In the genomic region with DNA sequence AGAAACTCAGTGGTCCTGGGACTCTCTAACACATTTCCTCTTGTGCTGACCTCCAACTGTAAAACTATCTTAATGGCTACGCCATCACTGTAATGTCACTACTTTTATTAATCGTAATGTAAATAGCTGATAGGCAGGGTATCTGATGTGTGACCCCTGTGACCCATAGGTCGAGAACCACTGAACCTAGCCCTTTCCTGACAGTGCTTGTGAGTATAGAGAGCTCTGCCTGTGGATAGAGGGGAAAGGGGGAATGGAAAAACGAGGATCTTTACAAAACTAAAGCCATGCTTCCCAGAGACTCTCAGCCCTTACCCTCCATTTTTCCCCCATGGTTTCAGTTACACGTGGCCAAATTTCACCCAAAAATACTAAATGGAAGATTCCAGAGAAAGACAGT, we compare ENCODE assay signal across 29 mouse cellular contexts. TPM values are rescaled to one million over a fixed set of nuclear protein-coding genes. Genes with fewer than 3 reads are reported as not detected.
A peak's percentile ranks its signal among the peaks of the same experiment; 100 is the strongest.
DNase-seq lines count a peak whose midpoint lies in the region; ATAC-seq lines count a peak whose summit lies in the region.
"Had no signal": no experiment of that assay in that cellular context is flagged by ENCODE, and none has a peak within 500 bp of the region (broad histone marks: within the 10 kb centered on the region; RNA-seq: fewer than 3 reads in every experiment).

No protein-coding gene starts in this region.

- no peaks in the 10 kb centered on the region; the same call in none of the 2 replicates for H3K4me1 ChIP-seq in intestine, embryonic 14.5 days (replicated peaks; ENCODE audit: control insufficient read depth, insufficient read depth, low read length)
- peaks cover 5% of the 10 kb centered on the region for H3K4me1 ChIP-seq in intestine, embryonic 16.5 days (ENCODE audit: control insufficient read depth, insufficient read depth, low read length)
- H3K4me1 ChIP-seq in liver, embryonic 13.5 days (replicated peaks) = peaks cover 50% of the 10 kb centered on the region
- peaks cover 15% of the 10 kb centered on the region for H3K4me1 ChIP-seq in liver, embryonic 11.5 days (replicated peaks; ENCODE audit: control insufficient read depth, insufficient read depth, low read length)
- peaks cover 8% of the 10 kb centered on the region; the same call in 1 of the 2 replicates for H3K4me1 ChIP-seq in liver, embryonic 16.5 days (ENCODE audit: control insufficient read depth, low read depth, low read length)
- H3K4me1 ChIP-seq: embryonic facial prominence, embryonic 15.5 days; forebrain, embryonic 12.5 days; forebrain, embryonic 15.5 days had no signal

- H3K4me3 ChIP-seq in intestine, embryonic 14.5 days (ENCODE audit: low read depth, low read length) = no peak overlapping the region
- no peak overlapping the region for H3K4me3 ChIP-seq in intestine, embryonic 16.5 days (ENCODE audit: low read length)
- no peak overlapping the region for H3K4me3 ChIP-seq in liver, embryonic 13.5 days (replicated peaks)
- no peak overlapping the region for H3K4me3 ChIP-seq in liver, embryonic 11.5 days (ENCODE audit: low read depth, low read length)
- no peak overlapping the region for H3K4me3 ChIP-seq in liver, embryonic 16.5 days (ENCODE audit: low read depth, low read length)
- H3K4me3 ChIP-seq: embryonic facial prominence, embryonic 12.5 days; embryonic facial prominence, embryonic 15.5 days; forebrain, embryonic 12.5 days; forebrain, embryonic 15.5 days; heart, adult 2 months; heart, embryonic 10.5 days; heart, embryonic 13.5 days; hindbrain, embryonic 12.5 days; hindbrain, embryonic 15.5 days had no signal

- H3K4me2 ChIP-seq in intestine, embryonic 14.5 days (ENCODE audit: low read length) = no peak overlapping the region
- H3K4me2 ChIP-seq in intestine, embryonic 16.5 days (ENCODE audit: low read depth, low read length) = no peak overlapping the region
- no peak overlapping the region for H3K4me2 ChIP-seq in liver, embryonic 13.5 days
- no peak overlapping the region for H3K4me2 ChIP-seq in liver, embryonic 11.5 days
- 0 out of 2 replicates have a peak overlapping the region, but pooled peaks have one; percentile 52 for H3K4me2 ChIP-seq in liver, embryonic 16.5 days (ENCODE audit: low read depth, low read length)
- H3K4me2 ChIP-seq: embryonic facial prominence, embryonic 12.5 days; embryonic facial prominence, embryonic 15.5 days; forebrain, embryonic 12.5 days; forebrain, embryonic 15.5 days; hindbrain, embryonic 12.5 days; hindbrain, embryonic 15.5 days had no signal

- no peaks in the 10 kb centered on the region for H3K36me3 ChIP-seq in intestine, embryonic 14.5 days (ENCODE audit: control insufficient read depth, insufficient read depth, low read length)
- no peaks in the 10 kb centered on the region for H3K36me3 ChIP-seq in intestine, embryonic 16.5 days (ENCODE audit: control insufficient read depth, insufficient read depth, low read length)
- H3K36me3 ChIP-seq in liver, embryonic 13.5 days = no peaks in the 10 kb centered on the region
- H3K36me3 ChIP-seq in liver, embryonic 11.5 days (ENCODE audit: control insufficient read depth, insufficient read depth, low read length) = no peaks in the 10 kb centered on the region
- H3K36me3 ChIP-seq in liver, embryonic 16.5 days (ENCODE audit: control insufficient read depth, insufficient read depth) = no peaks in the 10 kb centered on the region
- H3K36me3 ChIP-seq: embryonic facial prominence, embryonic 12.5 days; embryonic facial prominence, embryonic 15.5 days; forebrain, embryonic 12.5 days; forebrain, embryonic 15.5 days; G1E; heart, embryonic 10.5 days; heart, embryonic 13.5 days; hindbrain, embryonic 12.5 days; hindbrain, embryonic 15.5 days had no signal

- WGBS in intestine, embryonic 14.5 days = 70% methylated on average over 5 of the region's 5 CpGs
- WGBS in intestine, embryonic 16.5 days = 78% methylated on average over 5 of the region's 5 CpGs
- 51% methylated on average over 5 of the region's 5 CpGs for WGBS in liver, embryonic 13.5 days (ENCODE audit: insufficient replicate concordance)
- 74% methylated on average over 5 of the region's 5 CpGs for WGBS in liver, embryonic 11.5 days
- WGBS in liver, embryonic 16.5 days (ENCODE audit: insufficient replicate concordance) = 54% methylated on average over 5 of the region's 5 CpGs

- H3K9ac ChIP-seq in intestine, embryonic 14.5 days (ENCODE audit: low read length) = no peak overlapping the region
- H3K9ac ChIP-seq in intestine, embryonic 16.5 days (ENCODE audit: low read depth, low read length) = no peak overlapping the region
- H3K9ac ChIP-seq in liver, embryonic 13.5 days = no peak overlapping the region
- no peak overlapping the region for H3K9ac ChIP-seq in liver, embryonic 11.5 days (ENCODE audit: low read depth, low read length)
- H3K9ac ChIP-seq in liver, embryonic 16.5 days (ENCODE audit: low read depth, low read length) = no peak overlapping the region
- H3K9ac ChIP-seq: embryonic facial prominence, embryonic 12.5 days; embryonic facial prominence, embryonic 15.5 days; forebrain, embryonic 12.5 days; forebrain, embryonic 15.5 days; heart, embryonic 13.5 days; hindbrain, embryonic 12.5 days; hindbrain, embryonic 15.5 days had no signal

- no peak overlapping the region for H3K27ac ChIP-seq in intestine, embryonic 14.5 days (ENCODE audit: low read depth)
- no peak overlapping the region for H3K27ac ChIP-seq in intestine, embryonic 16.5 days (ENCODE audit: low read length)
- H3K27ac ChIP-seq in liver, embryonic 13.5 days = 0 out of 2 replicates have a peak overlapping the region, but pooled peaks have one; percentile 84
- H3K27ac ChIP-seq in liver, embryonic 11.5 days (ENCODE audit: low read depth, low read length) = no peak overlapping the region
- peak overlapping the region; percentile 14; the same call in 1 of the 2 replicates for H3K27ac ChIP-seq in liver, embryonic 16.5 days (ENCODE audit: low read length)
- H3K27ac ChIP-seq: embryonic facial prominence, embryonic 12.5 days; embryonic facial prominence, embryonic 15.5 days; forebrain, embryonic 12.5 days; forebrain, embryonic 15.5 days; heart, adult 2 months; heart, embryonic 10.5 days; heart, embryonic 13.5 days; hindbrain, embryonic 12.5 days; hindbrain, embryonic 15.5 days had no signal

- no peaks in the 10 kb centered on the region for H3K27me3 ChIP-seq in intestine, embryonic 14.5 days (replicated peaks; ENCODE audit: control insufficient read depth, insufficient read depth, low read length)
- H3K27me3 ChIP-seq in intestine, embryonic 16.5 days (replicated peaks; ENCODE audit: control insufficient read depth, insufficient read depth, low read length) = no peaks in the 10 kb centered on the region
- H3K27me3 ChIP-seq in liver, embryonic 13.5 days = peaks cover 47% of the 10 kb centered on the region
- H3K27me3 ChIP-seq in liver, embryonic 11.5 days (replicated peaks; ENCODE audit: control insufficient read depth, insufficient read depth, low read length) = no peaks in the 10 kb centered on the region; the same call in none of the 2 replicates
- peaks cover 36% of the 10 kb centered on the region for H3K27me3 ChIP-seq in liver, embryonic 16.5 days (ENCODE audit: control insufficient read depth, insufficient read depth, low read depth, low read length)
- H3K27me3 ChIP-seq: CH12.LX; embryonic facial prominence, embryonic 12.5 days; embryonic facial prominence, embryonic 15.5 days; forebrain, embryonic 12.5 days; forebrain, embryonic 15.5 days; heart, embryonic 13.5 days; hindbrain, embryonic 12.5 days; hindbrain, embryonic 15.5 days; Patski had no signal

- DNase-seq in intestine, embryonic 14.5 days (ENCODE audit: low spot score) = peak; percentile 20
- no peak for DNase-seq in liver, embryonic 13.5 days
- DNase-seq in liver, embryonic 11.5 days (ENCODE audit: low spot score) = no peak
- DNase-seq: adrenal gland, postnatal 10 days; adrenal gland, postnatal 36 days; B cell, adult 2 months; cerebellum, adult 11 months; cerebellum, adult 2 months; cerebellum, adult 9-11 months; cerebellum, postnatal 25 days; gastrocnemius, postnatal 25 days; heart, adult 2 months; heart, postnatal 14 days had no signal

- ATAC-seq in intestine, embryonic 14.5 days (replicated peaks; ENCODE audit: low FRiP score, low TSS enrichment, low read depth) = no peak
- ATAC-seq in intestine, embryonic 16.5 days = no peak
- ATAC-seq in liver, embryonic 13.5 days (ENCODE audit: low read depth) = no peak
- ATAC-seq in liver, embryonic 11.5 days (replicated peaks; ENCODE audit: low FRiP score) = no peak
- no peak for ATAC-seq in liver, embryonic 16.5 days (ENCODE audit: low read depth)
- no peak for ATAC-seq in cerebellum, adult (ENCODE audit: insufficient number of reproducible peaks, low FRiP score, low TSS enrichment)
- ATAC-seq: forebrain, embryonic 15.5 days; Patski had no signal

- no peaks in the 10 kb centered on the region for H3K9me3 ChIP-seq in intestine, embryonic 14.5 days (ENCODE audit: control insufficient read depth, low read length)
- no peaks in the 10 kb centered on the region for H3K9me3 ChIP-seq in intestine, embryonic 16.5 days (ENCODE audit: control insufficient read depth, low read length)
- no peaks in the 10 kb centered on the region for H3K9me3 ChIP-seq in liver, embryonic 13.5 days (replicated peaks)
- H3K9me3 ChIP-seq in liver, embryonic 11.5 days (ENCODE audit: control insufficient read depth, low read length) = no peaks in the 10 kb centered on the region
- no peaks in the 10 kb centered on the region for H3K9me3 ChIP-seq in liver, embryonic 16.5 days (replicated peaks; ENCODE audit: control insufficient read depth, low read length)
- H3K9me3 ChIP-seq: embryonic facial prominence, embryonic 12.5 days; embryonic facial prominence, embryonic 15.5 days; forebrain, embryonic 12.5 days; forebrain, embryonic 15.5 days; G1E; heart, embryonic 10.5 days; heart, embryonic 13.5 days; hindbrain, embryonic 12.5 days; hindbrain, embryonic 15.5 days had no signal

RNA-seq across cellular contexts. Expression of gene 1700029F12Rik, which starts 49.5 kb away (rescaled TPM):
- polyA plus RNA-seq in intestine, embryonic 14.5 days (2014; fragmentation: Nextera tagmentation; extraction: Ambion mirVana) = not detected in 2 replicates
- not detected in 2 replicates for polyA plus RNA-seq in intestine, embryonic 16.5 days (2015; fragmentation: Nextera tagmentation; extraction: Ambion mirVana)
- not detected in 2 replicates for polyA plus RNA-seq in liver, embryonic 13.5 days (2015; fragmentation: Nextera tagmentation; extraction: Ambion mirVana)
- polyA plus RNA-seq in liver, embryonic 11.5 days (2014; fragmentation: Nextera tagmentation; extraction: Ambion mirVana) = not detected in 2 replicates
- polyA plus RNA-seq in liver, embryonic 16.5 days (2015; fragmentation: Nextera tagmentation; extraction: Ambion mirVana) = not detected in 2 replicates
- polyA plus RNA-seq: cerebellum, adult 2 months; embryonic facial prominence, embryonic 12.5 days; embryonic facial prominence, embryonic 15.5 days; erythroblast, embryonic 14.5 days; forebrain, embryonic 12.5 days; forebrain, embryonic 15.5 days; G1E; heart, embryonic 10.5 days; heart, embryonic 13.5 days; heart, embryonic 16.5 days; hindbrain, embryonic 12.5 days; hindbrain, embryonic 15.5 days; Patski had no signal

Comparison
In these comparisons a context has a peak if more than half of its experiments do, and no peak if none do; other contexts are left out.
1. H3K27ac ChIP-seq: peak in liver, embryonic 13.5 days (single experiment) and liver, embryonic 16.5 days (single experiment); none in intestine, embryonic 14.5 days (single experiment), intestine, embryonic 16.5 days (single experiment) and liver, embryonic 11.5 days (single experiment).